Mouse (Mus musculus) stomach, postnatal 0 days (tissue): Measurements from ENCODE around the gene Mgat4b.

ENCODE experiments used
- CTCF ChIP-seq: IDR thresholded peaks from 2 replicates; pipeline ENCODE4 v1.5.1; 2016; ENCODE audit warnings: antibody characterized with exemption, low read depth, mild to moderate bottlenecking, moderate library complexity
- EP300 ChIP-seq: optimal IDR thresholded peaks from 2 replicates; pipeline ENCODE3; 2016; ENCODE audit warnings: antibody characterized with exemption

GRCm38 (mm10) chr11:50272819-50273218, 62.1 kb downstream of the Mgat4b start:
- TF ChIP-seq CTCF (no peak), EP300 (no peak)
